ENCODE assay signal across 8 mouse cellular contexts in genomic region chr1:152089526-152089925, GRCm38 (mm10). TPM values are rescaled to one million over a fixed set of nuclear protein-coding genes. Genes with fewer than 3 reads are reported as not detected.
DNase-seq lines count a peak whose midpoint lies in the region; ATAC-seq and TF ChIP-seq lines count a peak whose summit lies in the region.

No protein-coding gene starts in this region.

- H3K27me3 ChIP-seq in kidney, embryonic 15.5 days = no peaks in the 10 kb centered on the region
- H3K27me3 ChIP-seq in liver, adult 2 months (ENCODE audit: control insufficient read depth, insufficient read depth, low read length) = peaks cover 11% of the 10 kb centered on the region; the same call in 1 of the 2 replicates
- no peaks in the 10 kb centered on the region; the same call in 1 of the 2 replicates for H3K27me3 ChIP-seq in testis, adult 2 months (ENCODE audit: control insufficient read depth, insufficient read depth, low read length)

- DNase-seq in layer of hippocampus, adult 11-12 months (ENCODE audit: low spot score) = peak; percentile 44
- DNase-seq in layer of hippocampus, adult 9-10 months (ENCODE audit: low spot score) = no peak
- DNase-seq in cerebellum, postnatal 25 days = peak; percentile 70 to 74
- DNase-seq in heart, adult 18-20 months = peak; percentile 30 to 57
- no peak for DNase-seq in liver, adult 2 months (ENCODE audit: extremely low read depth, low read depth, low spot score)
- DNase-seq in naive thymus-derived CD4-positive, alpha-beta T cell, adult 2 months (ENCODE audit: low read depth) = peak; percentile 66

- TF ChIP-seq CTCF in liver, adult 2 months (IDR thresholded peaks at IDR 0.05; ENCODE audit: low read depth, low read length) = no peak
- no peak for TF ChIP-seq CTCF in testis, adult 2 months (IDR thresholded peaks at IDR 0.05; ENCODE audit: control insufficient read depth, insufficient read depth, insufficient replicate concordance, low read depth, low read length)

- H3K9ac ChIP-seq in kidney, embryonic 15.5 days = peak overlapping the region; percentile 90
- H3K9ac ChIP-seq in liver, adult 2 months (ENCODE audit: low read depth, low read length) = peak overlapping the region; percentile 76

- WGBS in kidney, embryonic 15.5 days = 0% methylated on average over 18 of the region's 25 CpGs
- 3% methylated on average over 25 of the region's 25 CpGs for WGBS in liver, adult 2 months

- H3K79me2 ChIP-seq in liver, adult 2 months (ENCODE audit: control insufficient read depth, insufficient read depth, low read length) = no peaks in the 10 kb centered on the region

- no peaks in the 10 kb centered on the region for H3K36me3 ChIP-seq in kidney, embryonic 15.5 days
- no peaks in the 10 kb centered on the region for H3K36me3 ChIP-seq in liver, adult 2 months (ENCODE audit: control insufficient read depth, insufficient read depth, low read length)
- no peaks in the 10 kb centered on the region for H3K36me3 ChIP-seq in testis, adult 2 months (ENCODE audit: control insufficient read depth, insufficient read depth, low read length)

- H3K4me3 ChIP-seq in kidney, embryonic 15.5 days (replicated peaks) = peak overlapping the region; percentile 67
- H3K4me3 ChIP-seq in liver, adult 2 months (ENCODE audit: insufficient read depth, low read depth, low read length) = peak overlapping the region; percentile 62
- H3K4me3 ChIP-seq in testis, adult 2 months (ENCODE audit: control insufficient read depth, low read depth, low read length) = peak overlapping the region; percentile 73

- H3K4me1 ChIP-seq in kidney, embryonic 15.5 days = peaks cover 41% of the 10 kb centered on the region
- H3K4me1 ChIP-seq in liver, adult 2 months (ENCODE audit: control insufficient read depth, insufficient read depth, low read length) = peaks cover 5% of the 10 kb centered on the region
- peaks cover 7% of the 10 kb centered on the region for H3K4me1 ChIP-seq in testis, adult 2 months (ENCODE audit: control insufficient read depth, insufficient read depth, low read length)

- peak overlapping the region; percentile 82 for H3K27ac ChIP-seq in kidney, embryonic 15.5 days
- no peak overlapping the region for H3K27ac ChIP-seq in liver, adult 2 months (replicated peaks; ENCODE audit: insufficient read depth, low read depth, low read length)
- H3K27ac ChIP-seq in testis, adult 2 months (ENCODE audit: control insufficient read depth, insufficient read depth, low read depth, low read length) = no peak overlapping the region

- ATAC-seq in kidney, embryonic 15.5 days (replicated peaks; ENCODE audit: low FRiP score) = peak; percentile 24

- H3K4me2 ChIP-seq in kidney, embryonic 15.5 days = peak overlapping the region; percentile 93

- no peaks in the 10 kb centered on the region for H3K9me3 ChIP-seq in kidney, embryonic 15.5 days (replicated peaks)

- no peak for TF ChIP-seq POLR2A in liver, adult 2 months (IDR thresholded peaks at IDR 0.05; ENCODE audit: extremely low read depth, insufficient read depth, low read length)
- TF ChIP-seq POLR2A in testis, adult 2 months (IDR thresholded peaks at IDR 0.05; ENCODE audit: control insufficient read depth, low read depth, low read length) = no peak

RNA-seq across cellular contexts. Expression of gene 1700025G04Rik, which starts 0.4 kb away (rescaled TPM):
- 10 to 100 TPM; 38.9 to 41.0 TPM for total RNA-seq in heart, adult 18-20 months (2021)
- polyA plus RNA-seq in kidney, embryonic 15.5 days (2015; fragmentation: Nextera tagmentation; extraction: Ambion mirVana) = 17.2 and 21.2 TPM in 2 replicates
- 0.81 and 1.1 TPM in 2 replicates for total RNA-seq in liver, adult 2 months (2014; rRNA removed)
- polyA plus RNA-seq in liver, adult 2 months (2012; rRNA removed) = 0.30 and 0.39 TPM in 2 replicates
- 11.1 and 12.0 TPM in 2 replicates for polyA plus RNA-seq in testis, adult 2 months (2012; rRNA removed)

Comparison
In these comparisons a context has a peak if more than half of its experiments do, and no peak if none do; other contexts are left out.
1. DNase-seq: peak in layer of hippocampus, adult 11-12 months (single experiment), cerebellum, postnatal 25 days (2 of 2), heart, adult 18-20 months (2 of 2) and naive thymus-derived CD4-positive, alpha-beta T cell, adult 2 months (single experiment); none in layer of hippocampus, adult 9-10 months (single experiment) and liver, adult 2 months (single experiment).
2. Peak in every context shown above with its lines, with median percentiles within 50 percentile points of each other: H3K4me3 ChIP-seq.